Mouse (Mus musculus) E14TG2a.4 (cell line): ENCODE data around the gene Zfp385b.

Experiments used
- CTCF ChIP-seq: conservative IDR thresholded peaks from 2 replicates; pipeline ENCODE4 v1.5.1; 2014; ENCODE audit warnings: low read length
- POU5F1 ChIP-seq: IDR thresholded peaks from 2 replicates; pipeline ENCODE4 v1.6.1; 2014; ENCODE audit warnings: low read length, borderline replicate concordance

- no peak for TF ChIP-seq CTCF
- no peak for TF ChIP-seq POU5F1
These were observed 210.0 kb downstream of the Zfp385b start for GRCm38 (mm10) chr2:77609452-77609851.
